Mouse (Mus musculus): ENCODE measurements around the gene Il9. TPM values are rescaled to one million over a fixed set of nuclear protein-coding genes. Genes with fewer than 3 reads are reported as not detected.

The Il9 gene
- total and polyA plus RNA-seq, 3 experiments, result not detected

- no peaks in the 10 kb centered on the region for H3K9me3 ChIP-seq (replicated peaks; ENCODE audit: insufficient read depth, low read length)
- no peaks in the 10 kb centered on the region for H3K4me1 ChIP-seq (ENCODE audit: control insufficient read depth in 1 of 2, insufficient read depth in 2 of 2, low read length in 2 of 2)
- H3K79me2 ChIP-seq (ENCODE audit: control insufficient read depth, insufficient read depth, low read length, poor library complexity), result no peaks in the 10 kb centered on the region
- no peaks in the 10 kb centered on the region for H3K27me3 ChIP-seq (ENCODE audit: control insufficient read depth in 1 of 2, insufficient read depth in 2 of 2, low read length in 2 of 2)
- H3K27ac ChIP-seq (ENCODE audit: control insufficient read depth, low read depth, low read length), result no peak overlapping the region
- H3K9ac ChIP-seq (ENCODE audit: control insufficient read depth, low read depth, low read length, poor library complexity, severe bottlenecking), result no peak overlapping the region
- TF ChIP-seq NELFE (IDR thresholded peaks at IDR 0.05; ENCODE audit: low read depth, low read length) (no peak), GABPA (IDR thresholded peaks at IDR 0.05; ENCODE audit: low read depth, low read length) (no peak), CHD1 (IDR thresholded peaks at IDR 0.05; ENCODE audit: low read depth, low read length) (no peak), MXI1 (IDR thresholded peaks at IDR 0.05; ENCODE audit: low read depth, low read length) (no peak), SIN3A (IDR thresholded peaks at IDR 0.05; ENCODE audit: low read length) (no peak), JUND (IDR thresholded peaks at IDR 0.05; ENCODE audit: low read depth, low read length) (no peak), ETS1 (IDR thresholded peaks at IDR 0.05; ENCODE audit: low read depth, low read length) (no peak), POLR2AphosphoS2 (IDR thresholded peaks at IDR 0.05; ENCODE audit: low read length) (no peak), HCFC1 (IDR thresholded peaks at IDR 0.05; ENCODE audit: low read depth, low read length) (no peak), USF2 (IDR thresholded peaks at IDR 0.05; ENCODE audit: borderline replicate concordance in 1 of 2, insufficient read depth in 1 of 2, low read depth in 1 of 2, low read length in 2 of 2) (no peak), ELF1 (IDR thresholded peaks at IDR 0.05; ENCODE audit: low read depth, low read length) (no peak), KAT2A (conservative IDR thresholded peaks at IDR 0.05; ENCODE audit: low read depth, low read length) (no peak), CHD2 (IDR thresholded peaks at IDR 0.05; ENCODE audit: low read length) (no peak), CTCF (IDR thresholded peaks at IDR 0.05 in 2 of 3, conservative IDR thresholded peaks at IDR 0.05 in 1 of 3; ENCODE audit: control insufficient read depth in 1 of 3, insufficient read depth in 1 of 3, low read depth in 2 of 3, low read length in 3 of 3, poor library complexity in 1 of 3, severe bottlenecking in 1 of 3) (no peak), RCOR1 (IDR thresholded peaks at IDR 0.05; ENCODE audit: low read depth, low read length) (no peak), ZNF384 (IDR thresholded peaks at IDR 0.05; ENCODE audit: low read depth, low read length) (no peak), GATA1 (IDR thresholded peaks at IDR 0.05; ENCODE audit: low read depth, low read length) (no peak), ZKSCAN1 (IDR thresholded peaks at IDR 0.05; ENCODE audit: low read depth, low read length) (no peak), BHLHE40 (IDR thresholded peaks at IDR 0.05; ENCODE audit: borderline replicate concordance, low read depth, low read length) (no peak), MAX (IDR thresholded peaks at IDR 0.05; ENCODE audit: low read length) (no peak)
- H3K36me3 ChIP-seq (ENCODE audit: control insufficient read depth in 1 of 2, insufficient read depth in 2 of 2, low read length in 2 of 2), result no peaks in the 10 kb centered on the region
- H3K4me3 ChIP-seq (ENCODE audit: control insufficient read depth in 1 of 2, insufficient read depth in 1 of 2, low read depth in 2 of 2, low read length in 2 of 2), result no peak overlapping the region
- no peak for DNase-seq (ENCODE audit: low read depth, low spot score)
These were observed 4.0 kb downstream of the Il9 start for GRCm38 (mm10) chr13:56478027-56478426.

- TF ChIP-seq CHD2 (IDR thresholded peaks at IDR 0.05; ENCODE audit: low read length), result no peak
- no peak for TF ChIP-seq RAD21 (IDR thresholded peaks at IDR 0.05; ENCODE audit: low read depth, low read length)
- TF ChIP-seq TCF12 (IDR thresholded peaks at IDR 0.05; ENCODE audit: low read depth, low read length), result no peak
- no peak for TF ChIP-seq GATA1 (IDR thresholded peaks at IDR 0.05; ENCODE audit: low read depth, low read length)
- TF ChIP-seq SMC3 (IDR thresholded peaks at IDR 0.05; ENCODE audit: low read depth, low read length), result no peak
- TF ChIP-seq MXI1 (IDR thresholded peaks at IDR 0.05; ENCODE audit: low read depth, low read length), result no peak
- TF ChIP-seq SIN3A (IDR thresholded peaks at IDR 0.05; ENCODE audit: low read length), result no peak
- TF ChIP-seq MYC (IDR thresholded peaks at IDR 0.05; ENCODE audit: low read depth, low read length), result no peak
- TF ChIP-seq TBP (IDR thresholded peaks at IDR 0.05; ENCODE audit: low read depth, low read length), result no peak
- TF ChIP-seq ETS1 (IDR thresholded peaks at IDR 0.05; ENCODE audit: low read depth, low read length), result no peak
- no peak for TF ChIP-seq MAX (IDR thresholded peaks at IDR 0.05; ENCODE audit: low read length)
- TF ChIP-seq ZKSCAN1 (IDR thresholded peaks at IDR 0.05; ENCODE audit: low read depth, low read length), result no peak
- TF ChIP-seq RCOR1 (IDR thresholded peaks at IDR 0.05; ENCODE audit: low read depth, low read length), result no peak
- no peak for TF ChIP-seq POLR2AphosphoS5 (IDR thresholded peaks at IDR 0.05; ENCODE audit: borderline replicate concordance, low read depth, low read length)
- Histone ChIP-seq H3K4me3 (ENCODE audit: control insufficient read depth in 1 of 2, insufficient read depth in 1 of 2, low read depth in 2 of 2, low read length in 2 of 2) (no peak overlapping the region), H3K9ac (ENCODE audit: control insufficient read depth, low read depth, low read length, poor library complexity, severe bottlenecking) (no peak overlapping the region), H3K27me3 (ENCODE audit: control insufficient read depth in 1 of 2, insufficient read depth in 2 of 2, low read length in 2 of 2) (no peaks in the 10 kb centered on the region), H3K9me3 (replicated peaks; ENCODE audit: insufficient read depth, low read length) (no peaks in the 10 kb centered on the region), H3K79me2 (ENCODE audit: control insufficient read depth, insufficient read depth, low read length, poor library complexity) (no peaks in the 10 kb centered on the region), H3K4me1 (ENCODE audit: control insufficient read depth in 1 of 2, insufficient read depth in 2 of 2, low read length in 2 of 2) (no peaks in the 10 kb centered on the region), H3K27ac (ENCODE audit: control insufficient read depth, low read depth, low read length) (no peak overlapping the region), H3K36me3 (ENCODE audit: control insufficient read depth in 1 of 2, insufficient read depth in 2 of 2, low read length in 2 of 2) (no peaks in the 10 kb centered on the region)
- no peak for DNase-seq (ENCODE audit: low read depth, low spot score)
These were observed 4.8 kb downstream of the Il9 start for GRCm38 (mm10) chr13:56477271-56477670.

Measured in MEL (cell line).